Mouse (Mus musculus) inflammation-experienced regulatory T-cells, adult 6 months (primary cell): ENCODE measurements at regions not wholly inside any gene's neighbourhood (a gene's known extent, or its start where the extent isn't known, plus 50 kb on each side); places are given as distances from the start of the nearest gene placed in this dataset.

ENCODE experiments used
- ATAC-seq: one replicate; pipeline ENCODE4 v1.8.0; 2017

DNA sequence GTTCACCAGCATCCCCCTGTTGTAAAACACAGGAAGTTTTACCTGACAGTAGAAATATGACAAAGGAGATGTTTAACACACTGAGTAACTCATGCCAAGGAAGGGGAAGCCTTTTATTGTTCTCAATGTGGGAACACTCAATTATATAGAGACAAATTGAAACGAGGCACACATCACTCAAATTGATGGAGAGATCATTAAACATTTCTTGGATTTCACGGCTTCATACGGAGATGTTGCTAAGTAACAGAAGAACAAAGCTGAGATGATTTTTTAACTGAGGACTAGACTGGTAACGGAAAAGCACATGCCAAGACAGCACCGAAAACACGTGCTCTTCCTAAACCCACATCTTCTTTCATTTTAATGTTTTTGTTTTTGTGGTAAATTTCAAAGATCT, 437.0 kb upstream of the Intu start:
- ATAC-seq = no peak

DNA sequence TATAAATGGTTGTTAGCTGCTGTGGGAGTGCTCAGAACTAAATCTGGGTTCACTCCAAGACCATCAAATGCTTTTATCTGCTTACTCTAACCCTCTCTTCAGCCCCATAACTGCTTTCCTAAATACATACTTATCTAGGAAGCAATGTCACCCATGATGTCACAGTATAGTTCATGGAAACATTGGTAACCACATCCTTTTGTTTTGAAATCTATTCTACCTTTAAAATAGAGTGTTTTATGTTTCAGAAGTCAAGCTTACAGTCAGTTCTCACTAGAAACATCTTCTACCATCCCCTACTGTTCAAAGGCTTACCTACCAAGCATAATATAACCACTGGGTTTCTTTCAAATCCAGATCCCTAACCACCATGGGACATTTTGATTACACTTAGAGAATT, 436.4 kb upstream of the Intu start:
- peak; percentile 71 for ATAC-seq

DNA sequence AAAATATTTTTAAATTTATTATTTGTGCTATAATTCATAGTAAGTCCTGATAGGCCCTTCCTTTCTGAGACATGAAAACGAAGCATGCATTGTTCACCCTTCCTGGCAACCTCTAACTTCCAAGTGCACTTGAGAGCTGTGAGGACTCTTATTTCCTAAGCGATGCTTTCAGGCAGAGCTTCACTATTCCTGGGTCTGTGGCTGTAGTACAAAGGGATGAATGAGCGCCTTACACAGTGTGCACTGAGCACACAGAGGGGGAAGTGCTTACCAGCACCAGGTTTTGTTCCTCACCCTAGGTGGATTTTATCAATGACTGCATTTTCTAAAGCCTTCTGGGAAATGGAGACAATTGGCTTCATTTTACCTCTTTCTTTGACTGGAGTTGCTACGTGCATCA, 428.4 kb upstream of the Intu start:
- ATAC-seq = no peak

- ATAC-seq = no peak
These were observed 416.3 kb upstream of the Intu start for GRCm38 (mm10) chr3:40114811-40115210.

- no peak for ATAC-seq
These were observed 412.5 kb upstream of the Intu start for GRCm38 (mm10) chr3:40118551-40118950.

- no peak for ATAC-seq
These were observed 411.6 kb upstream of the Intu start for GRCm38 (mm10) chr3:40119462-40119861.

GRCm38 (mm10) chr3:40120298-40120875, 410.7 kb upstream of the Intu start:
- ATAC-seq = no peak

GRCm38 (mm10) chr3:40123558-40124236, 407.4 kb upstream of the Intu start:
- no peak for ATAC-seq

- no peak for ATAC-seq
These were observed 404.2 kb upstream of the Intu start for GRCm38 (mm10) chr3:40126903-40127302.

DNA sequence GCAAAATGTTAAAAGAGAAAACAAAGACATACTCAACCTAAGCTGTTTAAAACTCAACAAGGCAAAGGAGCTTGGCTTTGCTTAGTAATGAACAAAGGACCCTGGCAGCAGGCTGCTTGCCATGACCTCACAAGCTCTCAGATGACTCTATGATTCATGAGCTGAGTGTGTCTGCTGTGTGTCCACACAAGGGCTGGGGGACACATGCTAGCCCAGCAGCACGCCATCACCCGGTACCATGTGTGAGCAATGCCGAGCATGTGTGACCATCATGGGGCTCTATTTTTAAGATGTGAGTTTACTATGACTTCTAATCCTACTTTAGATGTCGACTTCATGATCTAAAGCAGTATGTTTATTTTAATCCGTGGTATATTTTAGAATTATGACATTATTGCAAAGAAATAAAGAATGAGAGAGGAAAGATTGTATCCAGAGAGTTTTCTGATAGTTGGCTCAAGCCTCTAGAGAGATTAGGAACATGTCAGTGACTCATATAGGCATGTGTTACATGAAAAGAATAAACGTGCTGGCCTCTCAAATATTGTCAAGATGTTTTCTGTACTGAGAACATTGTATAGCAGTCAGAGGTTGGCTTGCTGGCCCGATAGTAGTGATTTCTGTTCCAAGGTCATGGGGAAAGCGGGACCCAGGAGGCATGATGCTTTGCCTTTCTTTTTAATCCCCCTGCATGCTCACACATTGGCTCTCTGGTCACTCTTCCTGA, 400.1 kb upstream of the Intu start:
- ATAC-seq = no peak

- no peak for ATAC-seq
These were observed 392.4 kb upstream of the Intu start for GRCm38 (mm10) chr3:40138671-40139070.

DNA sequence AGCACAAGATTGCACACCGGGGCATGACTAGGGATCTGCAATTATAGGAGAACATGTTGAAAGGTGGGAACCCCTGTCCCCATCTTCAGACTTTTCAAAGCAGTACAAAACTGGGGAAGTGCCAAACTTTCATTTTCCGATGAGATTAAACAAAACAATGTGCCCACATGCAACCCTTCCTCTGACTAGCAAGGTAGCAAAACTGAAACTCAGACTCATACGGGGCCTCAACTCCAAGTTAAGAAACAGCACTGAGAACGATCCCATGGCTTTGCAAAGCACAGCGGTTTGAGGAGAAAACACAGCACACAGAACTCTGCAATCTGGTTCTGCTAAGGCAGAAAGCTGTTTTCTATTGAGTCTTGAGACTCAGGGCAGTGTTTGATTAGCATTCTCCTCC, 388.9 kb upstream of the Intu start:
- no peak for ATAC-seq

- no peak for ATAC-seq
These were observed 372.5 kb upstream of the Intu start for GRCm38 (mm10) chr3:40158631-40159030.

DNA sequence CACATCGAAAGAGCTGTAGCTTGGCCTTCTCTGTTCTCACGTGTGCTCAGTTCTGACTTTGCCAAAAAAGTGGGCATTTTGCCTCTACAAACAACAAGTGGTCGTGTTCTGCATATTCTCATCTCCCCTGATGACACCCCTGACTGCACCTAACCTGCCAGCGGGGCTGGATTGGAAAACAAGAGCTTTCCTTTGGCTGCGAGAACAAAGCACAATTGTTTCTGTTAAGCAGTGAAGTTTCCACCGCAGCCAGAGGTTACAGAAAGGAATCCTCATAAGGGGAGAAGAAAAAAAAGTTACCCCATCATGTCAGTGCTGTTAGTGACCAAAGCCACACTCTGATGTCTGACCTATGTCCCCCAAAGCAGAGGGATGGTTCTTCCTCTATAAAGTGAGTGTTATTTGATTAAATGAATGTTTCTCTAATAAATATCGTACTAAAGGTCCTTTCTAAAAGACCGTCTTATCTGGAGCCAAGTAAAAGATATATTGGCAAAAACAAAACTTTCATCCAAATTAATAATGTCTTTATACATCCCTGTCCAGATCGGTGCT, 371.4 kb upstream of the Intu start:
- no peak for ATAC-seq

- ATAC-seq = no peak
These were observed 366.9 kb upstream of the Intu start for GRCm38 (mm10) chr3:40164181-40164580.

- ATAC-seq = no peak
These were observed 363.0 kb upstream of the Intu start for GRCm38 (mm10) chr3:40167970-40168626.

GRCm38 (mm10) chr3:40169590-40169989, 361.5 kb upstream of the Intu start:
- ATAC-seq = no peak

DNA sequence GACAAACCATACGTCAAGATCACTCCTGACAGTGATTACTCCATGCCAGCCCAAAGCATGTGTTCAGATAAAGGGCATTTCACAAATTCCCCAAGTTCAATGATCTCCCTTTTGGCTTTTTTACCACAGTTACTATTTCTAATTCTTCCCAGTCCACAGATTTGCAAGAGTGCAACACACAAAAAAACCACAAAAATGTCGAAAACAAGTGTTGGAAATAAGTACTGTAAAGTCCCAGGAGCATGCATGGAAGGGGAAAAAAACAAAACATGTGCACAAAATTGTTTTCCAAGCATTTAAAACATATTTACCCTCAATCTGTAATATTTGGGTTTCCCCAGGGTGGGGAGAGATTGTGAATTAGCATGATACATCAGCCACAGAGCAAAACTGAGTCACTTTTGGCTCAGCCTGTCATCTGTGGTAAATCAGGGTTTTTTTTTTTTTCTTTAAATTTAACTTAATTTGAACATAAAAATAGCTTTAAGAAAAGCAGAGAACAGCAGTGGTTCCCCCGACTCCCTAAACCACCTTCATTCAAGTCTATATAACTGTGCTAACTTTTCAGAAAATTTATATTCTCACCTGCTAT, 351.3 kb upstream of the Intu start:
- no peak for ATAC-seq

DNA sequence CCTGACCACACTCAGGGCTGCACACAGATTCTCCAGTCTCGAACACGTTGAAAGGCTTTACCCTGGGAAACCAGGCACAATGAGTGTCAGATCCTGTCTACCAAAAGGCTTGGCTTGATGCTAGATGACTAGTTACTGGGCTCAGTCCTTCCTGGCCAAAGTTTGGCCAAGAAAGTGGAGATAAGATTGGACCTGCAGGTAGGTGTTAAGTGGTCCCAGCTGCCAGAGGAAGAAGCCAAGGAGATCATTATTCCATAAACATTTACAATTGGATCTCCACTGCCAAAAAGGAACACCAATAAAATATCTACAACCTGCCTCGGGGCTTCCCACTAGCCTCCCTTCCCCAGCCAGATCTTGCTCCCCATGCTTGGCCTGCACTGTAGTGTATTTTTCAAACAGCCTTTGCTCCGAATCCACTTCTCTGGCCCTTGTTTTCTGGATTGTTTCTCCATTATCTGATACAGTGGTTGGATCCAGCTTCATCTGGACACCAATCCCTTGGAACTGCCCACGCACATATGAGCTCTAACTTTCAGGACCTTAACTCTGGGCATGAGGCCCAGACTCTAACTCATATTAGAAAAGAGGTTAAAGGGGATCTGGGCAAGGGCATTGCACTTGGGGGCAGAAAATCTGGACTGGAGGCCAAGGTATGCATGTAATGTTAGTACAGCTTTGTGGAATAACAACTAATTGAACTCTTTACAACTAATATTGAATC, 345.3 kb upstream of the Intu start:
- ATAC-seq = no peak

GRCm38 (mm10) chr3:40189529-40189928, 341.6 kb upstream of the Intu start:
- no peak for ATAC-seq

- ATAC-seq = no peak
These were observed 341.1 kb upstream of the Intu start for GRCm38 (mm10) chr3:40190024-40190423.

GRCm38 (mm10) chr3:40200174-40200573, 330.9 kb upstream of the Intu start:
- no peak for ATAC-seq
